8 mouse cellular contexts compared by ENCODE assay signal in genomic region chr12:16895221-16895928, GRCm38 (mm10). TPM values are rescaled to one million over a fixed set of nuclear protein-coding genes. Genes with fewer than 3 reads are reported as not detected.
DNase-seq lines count a peak whose midpoint lies in the region; ATAC-seq and TF ChIP-seq lines count a peak whose summit lies in the region.

No protein-coding gene starts in this region.

- peak; percentile 47 for DNase-seq in ovary, postnatal 36 days (ENCODE audit: low spot score)
- no peak for DNase-seq in ovary, postnatal 14 days (ENCODE audit: low spot score)
- peak; percentile 60 for DNase-seq in brain, adult 2 months (ENCODE audit: low read depth, low spot score)
- peak; percentile 72 for DNase-seq in liver
- peak; percentile 73 for DNase-seq in thymus, postnatal 14 days

- peak overlapping the region; percentile 95 for H3K27ac ChIP-seq in heart, embryonic 16.5 days (ENCODE audit: low read length)

- no peak for TF ChIP-seq POLR2A in myocyte (IDR thresholded peaks at IDR 0.05; ENCODE audit: insufficient read length, low read depth)

- H3ac ChIP-seq in myocyte (ENCODE audit: control insufficient read depth, insufficient read length) = peak overlapping the region; percentile 91

- H3K4me3 ChIP-seq in heart, embryonic 16.5 days (ENCODE audit: low read length) = peak overlapping the region; percentile 99
- peak overlapping the region; percentile 84 for H3K4me3 ChIP-seq in myocyte

- peaks cover 25% of the 10 kb centered on the region for H3K4me1 ChIP-seq in heart, embryonic 16.5 days (ENCODE audit: control insufficient read depth, insufficient read depth, low read length)

- no peaks in the 10 kb centered on the region for H3K36me3 ChIP-seq in heart, embryonic 16.5 days (ENCODE audit: control insufficient read depth, insufficient read depth)
- no peaks in the 10 kb centered on the region for H3K36me3 ChIP-seq in myocyte (ENCODE audit: control insufficient read depth, insufficient read depth)

- ATAC-seq in erythroblast, adult 5-6 weeks (replicated peaks; ENCODE audit: low FRiP score, poor library complexity, severe bottlenecking) = peak; percentile 44
- peak; percentile 7 for ATAC-seq in heart, embryonic 16.5 days (replicated peaks; ENCODE audit: extremely low read depth, insufficient read depth, low FRiP score)

- no peaks in the 10 kb centered on the region for H3K27me3 ChIP-seq in heart, embryonic 16.5 days (ENCODE audit: control insufficient read depth, insufficient read depth, low read length)
- H3K27me3 ChIP-seq in myocyte (ENCODE audit: control insufficient read depth, insufficient read depth, insufficient read length) = no peaks in the 10 kb centered on the region

- H3K9ac ChIP-seq in heart, embryonic 16.5 days (ENCODE audit: low read length) = peak overlapping the region; percentile 99

- H3K4me2 ChIP-seq in heart, embryonic 16.5 days (ENCODE audit: low read depth, low read length) = peak overlapping the region; percentile 81
- H3K4me2 ChIP-seq in myocyte (ENCODE audit: low read depth) = peak overlapping the region; percentile 90

- under 1% methylated on average over 40 of the region's 41 CpGs for WGBS in heart, embryonic 16.5 days

- peaks cover 54% of the 10 kb centered on the region for H3K79me2 ChIP-seq in myocyte (ENCODE audit: control insufficient read depth, insufficient read depth)

- no peaks in the 10 kb centered on the region for H3K9me3 ChIP-seq in heart, embryonic 16.5 days (replicated peaks; ENCODE audit: control insufficient read depth, low read length)

TF ChIP-seq in myocyte, 11 proteins besides CTCF, POLR2A, EP300 and RAD21:
- no peak for TF ChIP-seq TCF3 (IDR thresholded peaks at IDR 0.05; ENCODE audit: insufficient read length, low read depth)
- no peak for TF ChIP-seq POLR2AphosphoS2 (IDR thresholded peaks at IDR 0.05; ENCODE audit: insufficient read length, low read depth)

RNA-seq across cellular contexts. Expression of gene Rock2, which starts 0.7 kb away (rescaled TPM):
- total RNA-seq in erythroblast, adult 5-6 weeks (2015; ENCODE audit: low replicate concordance) = 15.5 and 21.9 TPM in 2 replicates
- total RNA-seq in erythroblast, adult 5-6 weeks (2017; ENCODE audit: low replicate concordance) = 21.3 and 24.2 TPM in 2 replicates
- 16.8 and 20.4 TPM in 2 replicates for polyA plus RNA-seq in heart, embryonic 16.5 days (2015; fragmentation: Nextera tagmentation; extraction: Ambion mirVana)
- polyA plus RNA-seq in myocyte (2012; fragmentation: generic; extraction: Trizol) = 14.4 TPM
